Mouse (Mus musculus) cerebellum, adult 2 months (tissue): ENCODE results near the gene Ankrd55. TPM values are rescaled to one million over a fixed set of nuclear protein-coding genes. Genes with fewer than 3 reads are reported as not detected.

ENCODE experiments used
- DNase-seq, 2 experiments: peaks; one replicate each; pipeline ENCODE4 v3.0.0; 2021
- H3K27ac ChIP-seq: fragments of 200-500 bp; 2 replicates; pipeline ENCODE4 v1.5.1; 2012; ENCODE audit warnings: low read length, control low read depth, inconsistent platforms; ENCODE audit not compliant: insufficient read depth
- H3K27me3 ChIP-seq: fragments of 200-500 bp; 2 replicates; pipeline ENCODE4 v1.6.1; 2012; ENCODE audit warnings: inconsistent platforms, mild to moderate bottlenecking, low read length, moderate library complexity; ENCODE audit not compliant: control insufficient read depth, insufficient read depth
- H3K4me1 ChIP-seq: fragments of 200-500 bp; 2 replicates; pipeline ENCODE4 v1.6.1; 2011; ENCODE audit warnings: low read length; ENCODE audit not compliant: control insufficient read depth, insufficient read depth
- H3K4me3 ChIP-seq: fragments of 200-500 bp; replicated peaks from 2 replicates; pipeline ENCODE3; 2011; ENCODE audit warnings: mild to moderate bottlenecking, low read depth, low read length, control low read depth; ENCODE audit not compliant: insufficient read depth
- CTCF ChIP-seq: fragments of 200-500 bp; IDR thresholded peaks from 2 replicates; pipeline ENCODE4 v1.5.1; 2011; ENCODE audit warnings: low read depth, mild to moderate bottlenecking, control low read depth, low read length, moderate library complexity, borderline replicate concordance; ENCODE audit not compliant: insufficient read depth
- POLR2A ChIP-seq: fragments of 200-500 bp; IDR thresholded peaks from 2 replicates; pipeline ENCODE4 v1.6.1; 2011; ENCODE audit warnings: low read length, control low read depth, borderline replicate concordance; ENCODE audit not compliant: insufficient read depth
- WGBS: fragments of 180-500 bp; shearing (Covaris S2); methylation state at CpG from one replicate; pipeline ENCODE4 v1.1.7; 2018; 5-methylcytosine and 5-hydroxymethylcytosine counted together
- polyA plus RNA-seq: library from polyadenylated mRNA; depleted of rRNA; stranded (reverse); fragments of >200 nt; gene quantifications from 2 replicates; pipeline ENCODE4 v1.2.3, GENCODE M21; 2012

Ankrd55 gene
- polyA plus RNA-seq, 1 experiment, result 15.2 TPM

DNA sequence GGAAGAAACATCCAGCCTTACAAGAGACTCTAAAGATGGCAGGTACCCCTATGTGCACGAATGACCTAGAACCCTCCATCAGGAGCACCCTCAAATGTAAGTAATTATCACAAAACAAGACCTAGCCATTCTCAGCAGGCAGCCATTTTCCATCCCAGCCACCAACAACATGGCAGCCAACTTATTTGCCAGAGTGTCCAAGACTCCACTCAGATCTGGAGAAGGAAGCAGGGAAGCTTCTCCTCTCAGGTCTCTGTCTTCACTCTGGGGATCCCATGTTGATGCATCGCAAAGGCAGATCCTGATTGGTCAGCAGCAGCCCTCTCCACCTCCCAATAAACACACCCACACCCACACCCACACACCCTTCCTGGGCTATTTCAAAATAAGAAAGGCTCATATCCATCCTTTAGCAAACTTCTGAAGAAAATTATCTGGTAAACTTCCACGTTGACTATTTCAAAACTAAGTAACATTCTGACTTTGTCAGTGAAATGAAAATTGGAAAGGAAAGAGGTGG is 119.0 kb downstream of the Ankrd55 start:
- H3K4me3 ChIP-seq, result no peak overlapping the region
- WGBS, result 89% methylated on average over 3 of the region's 3 CpGs
- no peak for TF ChIP-seq POLR2A
- TF ChIP-seq CTCF, result no peak
- no peaks in the 10 kb centered on the region for H3K27me3 ChIP-seq
- no peak overlapping the region for H3K27ac ChIP-seq
- no peaks in the 10 kb centered on the region for H3K4me1 ChIP-seq
- no peak for DNase-seq

DNA sequence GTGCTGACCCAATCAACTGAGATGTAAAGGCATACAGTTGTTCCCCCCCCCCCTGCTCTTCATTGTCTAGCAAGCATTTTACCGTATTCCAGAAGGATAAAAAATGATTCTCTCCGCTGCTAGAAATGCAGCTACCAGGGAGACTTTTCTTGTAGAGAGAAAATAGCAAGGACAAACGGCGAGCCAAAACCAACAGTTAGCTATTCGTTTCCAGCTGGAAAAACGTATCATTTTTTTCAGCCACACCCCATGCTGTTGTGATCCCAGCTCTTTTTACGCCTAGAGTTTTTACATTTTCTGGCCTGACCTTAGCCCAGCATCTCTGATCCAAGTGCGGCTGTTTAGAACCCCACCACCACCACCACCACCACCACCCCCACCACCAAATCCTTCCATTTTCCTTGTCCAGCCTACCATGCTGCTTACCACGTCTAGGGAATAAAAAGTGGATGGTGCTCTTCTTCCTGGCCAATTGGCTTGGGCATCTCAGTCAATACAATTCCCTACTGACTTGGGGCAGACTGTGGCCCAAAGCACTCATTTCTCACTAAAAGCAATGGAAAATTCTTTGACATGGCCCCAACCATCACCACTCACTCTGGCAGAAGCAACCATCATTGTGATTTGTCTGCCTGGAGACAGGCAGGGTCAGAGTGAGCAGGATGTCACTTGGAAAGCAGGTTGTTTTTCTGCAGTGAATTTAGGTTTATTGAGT is 119.7 kb downstream of the Ankrd55 start:
- 89% methylated on average over 9 of the region's 9 CpGs for WGBS
- H3K27ac ChIP-seq, result no peak overlapping the region
- DNase-seq, result no peak
- no peak for TF ChIP-seq POLR2A
- TF ChIP-seq CTCF, result no peak
- no peak overlapping the region for H3K4me3 ChIP-seq
- H3K4me1 ChIP-seq, result no peaks in the 10 kb centered on the region
- H3K27me3 ChIP-seq, result no peaks in the 10 kb centered on the region

DNA sequence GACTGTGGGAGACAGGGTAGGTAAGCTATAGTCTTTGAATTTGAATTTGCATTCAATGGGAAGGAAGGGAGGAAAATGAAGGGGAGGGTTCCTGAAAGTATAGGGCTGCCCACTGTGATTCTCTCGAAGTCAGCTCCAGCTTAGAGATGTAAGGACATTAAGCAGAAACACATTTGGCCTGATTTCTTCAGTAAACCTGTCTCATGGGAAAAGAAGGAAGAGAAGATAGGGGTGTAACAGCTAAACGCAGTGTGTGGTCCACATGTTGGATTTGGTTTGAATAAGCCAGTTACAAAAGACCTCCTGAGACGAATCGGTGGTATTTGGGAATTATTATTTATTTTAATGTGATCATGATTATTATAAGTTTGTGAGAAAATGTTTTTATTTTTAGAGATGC is 120.5 kb downstream of the Ankrd55 start:
- H3K27me3 ChIP-seq, result no peaks in the 10 kb centered on the region
- no peak overlapping the region for H3K4me3 ChIP-seq
- H3K4me1 ChIP-seq, result no peaks in the 10 kb centered on the region
- no peak for TF ChIP-seq CTCF
- no peak for TF ChIP-seq POLR2A
- H3K27ac ChIP-seq, result no peak overlapping the region
- DNase-seq, result no peak
- WGBS, result 77% methylated on average over 4 of the region's 4 CpGs

DNA sequence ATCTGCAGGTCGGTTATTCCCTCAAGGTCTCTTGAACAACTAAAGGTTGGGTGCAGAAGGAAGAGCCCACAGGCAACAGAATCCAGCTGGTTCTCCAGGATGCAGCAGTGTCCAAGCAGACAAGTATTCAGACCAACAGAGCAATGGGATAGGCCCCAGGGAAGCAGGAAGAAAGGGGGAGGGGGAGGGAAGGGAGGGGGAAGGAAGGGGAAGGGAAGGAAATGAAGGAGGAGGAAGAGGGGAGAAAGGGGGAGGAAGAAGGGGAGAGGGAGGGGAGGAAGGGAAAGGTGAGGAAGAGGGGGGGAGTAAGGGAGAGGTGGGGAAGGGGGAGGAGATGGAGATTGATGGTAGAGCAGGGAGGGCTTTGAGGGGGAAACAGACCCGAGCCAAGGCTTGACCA is 121.1 kb downstream of the Ankrd55 start:
- 81% methylated on average over 2 of the region's 2 CpGs for WGBS
- TF ChIP-seq CTCF (no peak), POLR2A (no peak)
- no peaks in the 10 kb centered on the region for H3K4me1 ChIP-seq
- no peaks in the 10 kb centered on the region for H3K27me3 ChIP-seq
- no peak overlapping the region for H3K27ac ChIP-seq
- no peak overlapping the region for H3K4me3 ChIP-seq
- no peak for DNase-seq

DNA sequence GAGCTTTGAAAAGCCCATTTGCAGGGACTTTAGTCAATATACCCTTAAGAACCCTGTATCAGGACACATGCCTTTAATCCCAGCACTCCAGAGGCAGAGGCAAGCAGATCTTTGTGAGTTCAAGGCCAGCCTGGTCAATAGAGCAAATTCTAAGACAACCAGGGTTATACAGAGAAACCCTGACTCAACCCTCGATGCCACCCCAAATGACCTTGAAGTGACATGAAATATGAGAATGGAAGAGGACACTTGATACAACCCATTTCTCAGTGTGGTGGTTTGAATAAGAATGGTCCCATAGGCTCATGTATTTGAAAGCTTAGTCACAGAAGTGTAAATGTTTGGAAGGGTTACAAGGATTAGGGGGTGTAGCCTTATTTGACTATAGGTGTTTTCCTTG is 121.6 kb downstream of the Ankrd55 start:
- 90% methylated on average over 1 of the region's 1 CpGs for WGBS
- H3K4me1 ChIP-seq, result no peaks in the 10 kb centered on the region
- no peak overlapping the region for H3K27ac ChIP-seq
- DNase-seq, result no peak
- no peaks in the 10 kb centered on the region for H3K27me3 ChIP-seq
- TF ChIP-seq POLR2A (no peak), CTCF (no peak)
- H3K4me3 ChIP-seq, result no peak overlapping the region

DNA sequence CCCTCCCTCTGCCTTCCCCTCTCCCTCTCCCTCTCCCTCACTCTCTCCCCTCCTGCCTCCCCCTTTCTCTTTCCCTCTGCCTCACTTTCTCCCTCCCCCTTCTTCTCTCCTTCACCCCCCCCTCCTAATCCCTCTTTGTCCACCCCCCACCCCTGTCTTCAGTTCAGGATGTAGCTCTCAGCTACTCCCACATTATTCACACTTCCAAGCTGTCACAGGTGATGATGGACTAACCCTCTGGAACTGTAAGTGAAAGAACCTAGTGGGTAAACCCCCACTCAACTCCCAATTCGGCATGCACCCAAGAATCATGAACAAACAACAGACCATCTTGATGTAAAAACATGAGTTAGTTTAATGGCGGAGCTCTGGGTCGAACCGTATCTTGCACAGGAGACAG is 122.2 kb downstream of the Ankrd55 start:
- no peak for DNase-seq
- H3K27me3 ChIP-seq, result no peaks in the 10 kb centered on the region
- WGBS, result 94% methylated on average over 4 of the region's 4 CpGs
- no peak overlapping the region for H3K27ac ChIP-seq
- TF ChIP-seq POLR2A, result no peak
- H3K4me3 ChIP-seq, result no peak overlapping the region
- no peaks in the 10 kb centered on the region for H3K4me1 ChIP-seq

DNA sequence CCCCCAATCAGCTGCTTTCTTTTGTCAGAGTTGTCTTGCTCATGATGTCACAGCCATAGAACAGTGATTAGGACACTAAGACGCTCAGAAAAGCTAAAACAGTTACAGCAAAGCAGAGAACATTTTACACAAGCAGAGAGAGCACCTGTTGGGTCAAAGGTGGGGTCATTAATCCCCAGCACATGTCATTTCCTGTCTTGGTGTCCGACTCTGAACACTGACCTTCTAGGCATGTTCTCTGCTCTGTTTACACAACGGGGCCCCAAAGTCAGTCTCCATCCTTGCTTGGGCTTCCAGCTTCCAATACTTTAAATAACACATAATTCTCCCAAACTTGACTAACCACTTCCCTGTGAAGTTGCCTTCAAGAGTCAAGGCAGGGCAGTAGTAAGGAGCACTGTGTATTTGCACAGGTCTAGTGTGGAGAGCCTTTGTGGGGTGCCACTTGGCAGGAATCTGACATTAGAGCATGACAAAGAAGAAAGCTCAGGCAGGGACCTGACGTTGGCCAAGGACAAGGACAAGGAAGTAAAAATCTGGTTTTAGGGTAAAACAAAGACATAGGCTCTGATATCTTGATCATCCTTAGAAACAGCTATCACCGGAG is 123.1 kb downstream of the Ankrd55 start:
- no peak for DNase-seq
- TF ChIP-seq CTCF (no peak), POLR2A (no peak)
- H3K27ac ChIP-seq, result no peak overlapping the region
- no peaks in the 10 kb centered on the region for H3K27me3 ChIP-seq
- H3K4me1 ChIP-seq, result no peaks in the 10 kb centered on the region
- no peak overlapping the region for H3K4me3 ChIP-seq
- WGBS, result 80% methylated on average over 5 of the region's 5 CpGs

DNA sequence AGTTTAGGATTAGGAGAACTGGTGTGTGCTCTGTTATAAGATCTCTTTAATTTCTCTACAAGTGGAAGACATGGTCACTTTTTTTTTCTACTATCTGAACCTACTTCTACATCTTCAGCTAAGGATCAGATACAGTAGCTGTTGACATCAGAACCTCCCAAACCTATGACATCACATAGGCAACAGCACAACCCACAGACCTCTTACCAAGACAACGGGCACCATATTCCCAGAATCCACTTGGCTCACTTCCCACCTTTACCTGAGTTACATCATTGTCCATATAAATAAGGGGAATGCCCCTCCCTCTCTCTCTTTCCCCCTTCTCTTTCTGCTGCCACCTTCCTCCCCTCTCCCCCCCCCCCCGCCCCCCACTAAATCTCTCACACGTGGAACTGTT is 124.0 kb downstream of the Ankrd55 start:
- 77% methylated on average over 3 of the region's 3 CpGs for WGBS
- no peak overlapping the region for H3K4me3 ChIP-seq
- TF ChIP-seq CTCF (no peak), POLR2A (no peak)
- H3K4me1 ChIP-seq, result no peaks in the 10 kb centered on the region
- no peaks in the 10 kb centered on the region for H3K27me3 ChIP-seq
- no peak for DNase-seq
- H3K27ac ChIP-seq, result no peak overlapping the region
